Mouse (Mus musculus) lung, postnatal 36 days (tissue): ENCODE results near the gene Prdm4.
A peak's percentile ranks its signal among the peaks of the same experiment; 100 is the strongest.

Source experiments
- DNase-seq: peaks from one replicate; pipeline ENCODE4 v3.0.0; 2022; ENCODE audit warnings: mixed read lengths

Gene Prdm4

DNA sequence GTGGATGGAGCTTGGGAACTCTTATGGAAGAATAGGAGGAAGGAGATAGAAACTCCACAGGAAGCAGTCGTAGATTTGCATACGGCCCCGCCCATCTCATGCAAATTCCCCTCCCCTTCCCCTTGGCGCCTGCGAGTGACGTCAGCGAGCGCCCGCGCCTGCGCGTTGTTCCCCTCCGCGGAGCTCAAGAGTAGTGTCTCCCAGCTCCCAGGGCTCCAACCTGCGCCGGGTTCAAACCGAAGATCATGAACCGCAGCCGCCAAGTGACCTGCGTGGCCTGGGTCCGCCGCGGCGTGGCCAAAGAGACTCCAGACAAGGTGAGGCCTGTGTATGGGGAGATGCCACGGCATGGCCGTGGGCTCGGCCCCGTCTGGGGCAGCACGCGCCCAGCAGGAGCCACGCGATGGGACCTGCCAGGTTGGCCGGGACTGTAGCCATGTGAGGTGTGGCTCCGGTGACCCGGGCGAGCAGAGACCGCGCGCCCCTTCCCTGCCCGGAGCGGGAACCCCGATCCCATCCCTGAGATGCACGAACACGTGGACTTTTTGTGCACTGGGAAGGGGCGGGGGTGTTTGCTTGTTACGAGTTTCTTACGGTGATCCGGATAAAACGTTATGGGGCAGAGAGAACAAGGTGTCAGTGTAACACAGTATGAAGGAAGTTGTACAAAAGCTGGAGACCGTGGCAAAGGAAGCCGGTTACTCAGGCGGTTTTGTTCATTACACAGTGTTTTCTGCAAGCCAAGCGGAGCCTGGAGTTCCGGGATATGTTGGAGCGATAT is 45.1 kb downstream of the Prdm4 start:
- peak; percentile 94 for DNase-seq

DNA sequence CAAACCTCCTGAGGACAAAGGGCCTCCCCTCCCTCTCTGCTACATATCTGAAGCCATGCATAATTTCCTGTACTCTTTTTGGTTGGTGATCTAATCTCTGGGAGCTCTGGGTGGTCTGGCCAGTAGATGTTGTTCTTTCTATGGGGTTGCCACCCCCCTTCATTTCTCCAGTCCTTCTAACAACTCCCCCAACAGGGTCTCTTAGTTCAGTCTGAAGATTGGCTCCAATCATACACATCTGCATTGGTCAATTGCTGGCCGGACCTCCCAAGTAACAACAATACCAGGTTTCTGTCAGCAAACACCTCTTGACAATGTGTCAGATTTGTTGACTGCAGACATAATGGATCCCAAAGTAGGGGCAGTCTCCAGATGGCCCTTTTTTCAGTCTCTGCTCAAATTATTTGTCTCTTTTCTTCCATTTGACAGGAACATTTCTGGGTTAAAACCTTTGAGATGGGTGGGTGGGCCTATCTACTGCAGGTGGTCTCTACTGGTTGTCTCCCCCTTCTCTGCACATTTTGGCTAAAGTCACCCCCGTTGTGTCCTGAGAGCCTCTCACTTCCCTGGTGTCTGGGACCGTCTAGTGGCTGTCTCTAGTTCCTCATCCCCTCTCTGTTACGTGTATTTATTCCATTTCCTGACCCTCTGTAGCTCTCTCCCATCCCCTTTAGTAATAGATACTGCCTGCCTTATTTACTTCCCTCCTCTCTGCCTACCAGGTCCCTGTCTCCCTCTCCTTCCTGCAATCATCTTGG is 70.7 kb downstream of the Prdm4 start:
- DNase-seq, result no peak
